Mouse (Mus musculus) hematopoietic multipotent progenitor cell, adult 10-12 weeks (in vitro differentiated cells): ENCODE measurements around the gene Srd5a3. TPM values are rescaled to one million over a fixed set of nuclear protein-coding genes. Genes with fewer than 3 reads are reported as not detected.

ENCODE experiments used
- polyA plus RNA-seq: library from polyadenylated mRNA; stranded (reverse); fragments of >175 nt; gene quantifications from 2 replicates; pipeline ENCODE4 v1.2.3, GENCODE M21; 2012; ENCODE audit warnings: low replicate concordance

The Srd5a3 gene
- polyA plus RNA-seq = 56.9 and 206 TPM in 2 replicates

DNA sequence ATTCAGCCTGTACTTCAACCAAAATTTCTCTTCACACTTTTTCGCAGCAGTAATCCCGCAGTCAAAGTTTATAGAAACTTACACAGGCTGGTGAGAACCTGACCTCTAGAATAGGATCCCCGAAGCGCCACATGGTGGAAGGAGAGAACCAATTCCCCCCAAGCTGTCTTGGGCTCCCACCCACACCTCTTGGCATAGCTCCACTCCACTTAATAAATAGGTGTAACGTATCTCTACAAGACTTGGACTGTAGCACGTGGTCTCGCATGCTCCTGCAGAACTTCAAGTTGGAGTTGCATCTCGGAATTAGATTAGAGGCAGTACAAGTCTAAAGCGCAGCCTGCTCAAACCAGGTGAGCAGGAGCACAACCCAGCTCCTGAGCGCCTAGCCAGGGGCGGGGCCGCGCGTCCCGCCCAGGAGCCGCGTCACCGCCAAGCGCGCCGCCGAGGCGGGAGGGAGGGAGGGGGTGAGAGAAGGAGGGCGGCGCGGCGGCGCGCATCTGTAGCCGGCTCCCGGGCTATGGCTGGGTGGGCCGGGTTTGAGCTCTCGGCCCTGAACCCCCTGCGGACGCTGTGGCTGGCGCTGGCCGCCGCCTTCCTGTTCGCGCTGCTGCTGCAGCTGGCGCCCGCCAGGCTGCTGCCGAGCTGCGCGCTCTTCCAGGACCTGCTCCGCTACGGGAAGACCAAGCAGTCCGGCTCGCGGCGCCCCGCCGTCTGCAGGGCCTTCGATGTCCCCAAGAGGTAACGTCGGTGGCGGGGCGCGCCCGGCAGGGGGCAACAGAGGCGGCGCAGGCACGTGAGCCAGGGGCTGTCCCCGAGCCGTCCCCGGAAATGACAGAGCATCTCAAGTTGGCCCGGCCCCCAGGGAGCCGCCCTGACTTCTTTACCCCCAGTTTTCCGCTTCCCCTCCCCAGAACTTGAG lies at the start of gene Srd5a3:
TSS of gene Srd5a3 (plus strand) at position 464 of the 922 bp plus-strand sequence.

DNA sequence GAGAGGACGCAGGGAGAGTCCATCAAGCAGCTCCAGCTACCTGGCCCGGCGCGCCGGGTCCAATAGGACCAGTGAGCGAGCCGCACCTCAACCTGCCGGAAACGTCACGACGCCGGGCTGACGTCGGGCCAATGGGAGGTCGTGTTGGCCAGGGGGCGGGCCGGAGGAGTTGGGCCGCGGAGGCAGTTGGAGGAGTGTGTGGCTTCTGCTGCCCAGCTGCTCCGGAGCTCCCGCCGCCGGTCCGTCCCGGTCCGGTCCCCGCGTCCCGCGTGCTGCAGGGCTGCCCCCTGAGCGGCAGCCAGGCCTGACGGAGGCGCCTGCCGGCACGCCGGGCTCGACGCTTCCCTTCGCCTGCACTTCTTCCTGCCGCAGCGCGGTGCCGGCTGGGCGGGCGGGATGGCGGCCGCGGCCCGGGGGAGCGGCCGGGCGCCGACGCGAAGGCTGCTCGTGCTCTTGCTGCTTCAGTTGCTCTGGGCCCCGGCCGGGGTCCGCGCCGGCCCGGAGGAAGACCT lies 43.7 kb downstream of the Srd5a3 start, which contains the start of gene Tmem165:
TSS of gene Tmem165 (plus strand) at position 131 of the 512 bp plus-strand sequence.

Other genes starting within 250 kb of the Srd5a3 start
- gene Kdr, start 161.8 kb upstream of the Srd5a3 start, polyA plus RNA-seq = 0.21 and 0.70 TPM in 2 replicates
- gene Tmem165, start 43.6 kb downstream of the Srd5a3 start, polyA plus RNA-seq = 40.6 and 67.6 TPM in 2 replicates
- 2.3 and 2.4 TPM in 2 replicates for gene Clock, start 164.5 kb downstream of the Srd5a3 start, polyA plus RNA-seq
- not detected in 2 replicates for gene Pdcl2, start 190.9 kb downstream of the Srd5a3 start, polyA plus RNA-seq
- gene Nmu, start 223.5 kb downstream of the Srd5a3 start, polyA plus RNA-seq = not detected in 2 replicates